In the genomic region with DNA sequence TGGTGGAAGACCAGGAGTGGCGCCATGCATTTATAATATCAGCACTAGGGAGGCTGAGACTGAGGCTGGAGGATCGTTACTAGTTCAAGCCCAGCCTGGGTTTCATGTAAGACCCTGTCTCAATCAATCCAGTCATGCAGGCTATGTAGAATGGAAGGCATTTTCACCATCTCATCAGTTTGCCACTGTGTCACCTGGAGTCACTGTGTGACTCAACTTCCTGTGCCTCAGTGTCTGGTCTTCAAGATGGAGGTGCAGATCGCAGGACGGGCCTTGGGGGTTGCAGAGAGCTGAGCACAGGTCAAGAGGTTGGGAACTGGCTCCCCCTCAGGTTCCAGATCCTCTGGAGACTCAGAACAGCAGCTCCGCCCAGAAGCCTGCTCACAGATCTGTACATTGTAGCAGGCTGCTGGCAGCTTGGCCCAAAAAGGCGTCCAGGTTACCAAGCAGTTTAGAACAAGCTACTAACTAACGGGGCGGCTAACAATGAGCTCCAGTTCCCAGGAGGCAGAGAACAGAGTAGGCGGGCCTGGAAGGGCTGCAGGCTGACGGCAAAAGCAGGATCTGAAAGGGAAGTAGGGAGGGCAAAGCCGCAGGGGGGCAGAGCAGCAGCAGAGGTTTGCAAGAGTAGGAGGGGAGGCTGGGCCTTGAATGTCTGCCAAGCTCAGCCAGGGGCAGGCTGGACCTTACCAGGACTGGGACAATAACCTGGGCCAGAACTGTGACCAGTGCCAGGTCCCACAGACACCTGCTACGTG, we compare ENCODE assay signal across 8 mouse cellular contexts. TPM values are rescaled to one million over a fixed set of nuclear protein-coding genes. Genes with fewer than 3 reads are reported as not detected.
DNase-seq lines count a peak whose midpoint lies in the region; ATAC-seq lines count a peak whose summit lies in the region.
"Had no signal": no experiment of that assay in that cellular context is flagged by ENCODE, and none has a peak within 500 bp of the region (broad histone marks: within the 10 kb centered on the region; RNA-seq: fewer than 3 reads in every experiment).

No protein-coding gene starts in this region.

- 34% methylated on average over 12 of the region's 12 CpGs for WGBS in forebrain, embryonic 15.5 days
- WGBS in limb, embryonic 12.5 days, result 48% methylated on average over 12 of the region's 12 CpGs

- peaks cover 13% of the 10 kb centered on the region for H3K4me1 ChIP-seq in forebrain, embryonic 15.5 days
- H3K4me1 ChIP-seq in limb, embryonic 12.5 days (replicated peaks), result peaks cover 6% of the 10 kb centered on the region

- no peaks in the 10 kb centered on the region for H3K27me3 ChIP-seq in forebrain, embryonic 15.5 days
- 0 out of 2 replicates have a peak, but pooled peaks cover 4% of the 10 kb centered on the region for H3K27me3 ChIP-seq in limb, embryonic 12.5 days
- H3K27me3 ChIP-seq: heart, embryonic 15.5 days had no signal

- H3K36me3 ChIP-seq in forebrain, embryonic 15.5 days, result no peaks in the 10 kb centered on the region
- H3K36me3 ChIP-seq in limb, embryonic 12.5 days, result no peaks in the 10 kb centered on the region
- H3K36me3 ChIP-seq: heart, embryonic 15.5 days had no signal

- no peak overlapping the region for H3K4me3 ChIP-seq in forebrain, embryonic 15.5 days
- no peak overlapping the region for H3K4me3 ChIP-seq in limb, embryonic 12.5 days (replicated peaks)
- H3K4me3 ChIP-seq: heart, embryonic 15.5 days had no signal

- no peaks in the 10 kb centered on the region for H3K9me3 ChIP-seq in forebrain, embryonic 15.5 days
- H3K9me3 ChIP-seq in limb, embryonic 12.5 days, result no peaks in the 10 kb centered on the region
- H3K9me3 ChIP-seq: heart, embryonic 15.5 days had no signal

- DNase-seq in thymus, postnatal 4 days, result peak; percentile 13
- no peak for DNase-seq in thymus, postnatal 10 days (ENCODE audit: low spot score in 2 of 2)
- peak; percentile 65 for DNase-seq in testis, postnatal 10 days (ENCODE audit: low spot score)
- no peak for DNase-seq in yolk sac, embryonic 10.5 days (ENCODE audit: low spot score)
- no peak for DNase-seq in kidney, adult 8-10 months

- peak overlapping the region; percentile 48; the same call in 1 of the 2 replicates for H3K27ac ChIP-seq in forebrain, embryonic 15.5 days (replicated peaks)
- H3K27ac ChIP-seq in limb, embryonic 12.5 days, result 0 out of 2 replicates have a peak overlapping the region, but pooled peaks have one; percentile 23
- H3K27ac ChIP-seq: heart, embryonic 15.5 days had no signal

- peak; percentile 14; the same call in 1 of the 2 replicates for ATAC-seq in forebrain, embryonic 15.5 days (replicated peaks)
- ATAC-seq in limb, embryonic 12.5 days (ENCODE audit: insufficient number of reproducible peaks, insufficient read depth, low FRiP score, low TSS enrichment, low read depth), result no peak

- no peak overlapping the region for H3K9ac ChIP-seq in forebrain, embryonic 15.5 days (replicated peaks)
- no peak overlapping the region for H3K9ac ChIP-seq in limb, embryonic 12.5 days (replicated peaks)
- H3K9ac ChIP-seq: heart, embryonic 15.5 days had no signal

- H3K4me2 ChIP-seq in forebrain, embryonic 15.5 days (replicated peaks), result no peak overlapping the region
- H3K4me2 ChIP-seq in limb, embryonic 12.5 days, result no peak overlapping the region
- H3K4me2 ChIP-seq: heart, embryonic 15.5 days had no signal

RNA-seq across cellular contexts. Expression of gene Cyth4, which starts 14.0 kb away (rescaled TPM):
- polyA plus RNA-seq in forebrain, embryonic 15.5 days (2015; fragmentation: Nextera tagmentation; extraction: Ambion mirVana), result 4.1 and 5.3 TPM in 2 replicates
- 5.1 TPM in 2 replicates for polyA plus RNA-seq in limb, embryonic 12.5 days (2016; fragmentation: Nextera tagmentation; extraction: Ambion mirVana)

RNA-seq across cellular contexts. Expression of gene Rac2, which starts 38.3 kb away (rescaled TPM):
- polyA plus RNA-seq in forebrain, embryonic 15.5 days (2015; fragmentation: Nextera tagmentation; extraction: Ambion mirVana), result 3.1 and 7.5 TPM in 2 replicates
- polyA plus RNA-seq in limb, embryonic 12.5 days (2016; fragmentation: Nextera tagmentation; extraction: Ambion mirVana), result 5.1 and 6.0 TPM in 2 replicates

Comparison
In these comparisons a context has a peak if more than half of its experiments do, and no peak if none do; other contexts are left out.
1. DNase-seq: peak in thymus, postnatal 4 days (single experiment) and testis, postnatal 10 days (single experiment); none in thymus, postnatal 10 days (0 of 2), yolk sac, embryonic 10.5 days (single experiment) and kidney, adult 8-10 months (0 of 2).